Mouse (Mus musculus) thymus, adult 2 months (tissue): ENCODE measurements around the gene Tet2. TPM values are rescaled to one million over a fixed set of nuclear protein-coding genes. Genes with fewer than 3 reads are reported as not detected.

Experiments
- DNase-seq: peaks from one replicate; pipeline ENCODE4 v3.0.0; 2021
- H3K27ac ChIP-seq: fragments of 200-500 bp; 2 replicates; pipeline ENCODE4 v1.5.1; 2012; ENCODE audit warnings: low read length, control low read depth; ENCODE audit not compliant: control insufficient read depth, insufficient read depth
- H3K27me3 ChIP-seq: fragments of 200-500 bp; 2 replicates; pipeline ENCODE4 v1.6.1; 2012; ENCODE audit warnings: mild to moderate bottlenecking, low read length, moderate library complexity, mixed read lengths; ENCODE audit not compliant: control insufficient read depth, insufficient read depth
- H3K36me3 ChIP-seq: fragments of 200-500 bp; 2 replicates; pipeline ENCODE4 v1.6.1; 2012; ENCODE audit warnings: mild to moderate bottlenecking, low read length, moderate library complexity; ENCODE audit not compliant: control insufficient read depth, insufficient read depth
- H3K4me1 ChIP-seq: fragments of 200-500 bp; replicated peaks from 2 replicates; pipeline ENCODE4 v1.6.1; 2012; ENCODE audit warnings: low read length; ENCODE audit not compliant: control insufficient read depth, insufficient read depth
- H3K4me3 ChIP-seq: fragments of 200-500 bp; 2 replicates; pipeline ENCODE4 v1.5.1; 2012; ENCODE audit warnings: mild to moderate bottlenecking, low read length, control low read depth, moderate library complexity; ENCODE audit not compliant: control insufficient read depth, insufficient read depth
- CTCF ChIP-seq: fragments of 200-500 bp; IDR thresholded peaks from 2 replicates; pipeline ENCODE4 v1.5.1; 2012; ENCODE audit warnings: mild to moderate bottlenecking, control low read depth, low read length, moderate library complexity, borderline replicate concordance; ENCODE audit not compliant: control insufficient read depth, poor library complexity, insufficient read depth; ENCODE audit errors: extremely low read depth
- POLR2A ChIP-seq: fragments of 200-500 bp; IDR thresholded peaks from 2 replicates; pipeline ENCODE4 v1.6.1; 2012; ENCODE audit warnings: mild to moderate bottlenecking, low read length, control low read depth, moderate library complexity; ENCODE audit not compliant: control insufficient read depth, poor library complexity, insufficient read depth; ENCODE audit errors: extremely low read depth
- WGBS: fragments of 180-500 bp; shearing (Covaris S2); methylation state at CpG from one replicate; pipeline ENCODE4 v1.1.7; 2018; 5-methylcytosine and 5-hydroxymethylcytosine counted together
- polyA plus RNA-seq: library from polyadenylated mRNA; depleted of rRNA; stranded (reverse); fragments of >200 nt; gene quantifications from 2 replicates; pipeline ENCODE4 v1.2.3, GENCODE M21; 2012

Tet2 gene
- polyA plus RNA-seq, 1 experiment, result 13.0 TPM

GRCm38 (mm10) chr3:133468883-133469282 lies 76.1 kb downstream of the Tet2 start:
- WGBS, result 98% methylated on average over 7 of the region's 7 CpGs
- Histone ChIP-seq H3K4me1 (no peaks in the 10 kb centered on the region), H3K36me3 (peaks cover 26% of the 10 kb centered on the region), H3K27me3 (no peaks in the 10 kb centered on the region), H3K4me3 (no peak overlapping the region), H3K27ac (no peak overlapping the region)
- no peak for DNase-seq
- no peak for TF ChIP-seq POLR2A
- no peak for TF ChIP-seq CTCF

DNA sequence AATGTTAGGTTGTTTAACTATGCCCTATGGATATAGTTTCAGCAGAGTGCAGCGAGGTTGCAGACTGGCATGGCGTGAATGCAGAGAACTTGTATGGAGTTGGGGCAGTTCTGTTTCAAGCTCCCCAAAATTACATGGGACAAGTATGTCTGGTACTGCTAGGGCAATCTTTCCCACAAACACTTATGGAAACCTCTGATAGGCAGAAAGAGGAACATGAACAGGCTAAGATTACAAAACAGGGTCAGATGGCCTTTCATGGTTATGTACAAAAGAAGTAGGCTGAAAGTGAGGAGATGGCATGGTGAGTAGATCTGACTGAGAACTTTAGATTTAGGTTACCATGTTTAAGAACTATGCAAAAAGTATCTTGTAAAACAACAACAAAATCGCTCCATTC lies 81.7 kb downstream of the Tet2 start:
- Histone ChIP-seq H3K36me3 (peaks cover 9% of the 10 kb centered on the region; the same call in 1 of the 2 replicates), H3K27me3 (no peaks in the 10 kb centered on the region), H3K4me1 (no peaks in the 10 kb centered on the region), H3K4me3 (no peak overlapping the region), H3K27ac (no peak overlapping the region)
- DNase-seq, result no peak
- WGBS, result 95% methylated on average over 3 of the region's 3 CpGs
- no peak for TF ChIP-seq POLR2A
- TF ChIP-seq CTCF, result no peak

GRCm38 (mm10) chr3:133462485-133462884 lies 82.5 kb downstream of the Tet2 start:
- WGBS, result 93% methylated on average over 6 of the region's 6 CpGs
- no peaks in the 10 kb centered on the region for H3K4me1 ChIP-seq
- H3K27ac ChIP-seq, result no peak overlapping the region
- no peak for DNase-seq
- H3K4me3 ChIP-seq, result no peak overlapping the region
- no peak for TF ChIP-seq CTCF
- no peak for TF ChIP-seq POLR2A
- H3K27me3 ChIP-seq, result no peaks in the 10 kb centered on the region
- H3K36me3 ChIP-seq, result peaks cover 4% of the 10 kb centered on the region; the same call in 1 of the 2 replicates

GRCm38 (mm10) chr3:133462059-133462458 lies 82.9 kb downstream of the Tet2 start:
- H3K27me3 ChIP-seq, result no peaks in the 10 kb centered on the region
- H3K4me3 ChIP-seq, result no peak overlapping the region
- no peak for TF ChIP-seq CTCF
- no peak for TF ChIP-seq POLR2A
- H3K27ac ChIP-seq, result no peak overlapping the region
- no peak for DNase-seq
- peaks cover under 1% of the 10 kb centered on the region; the same call in 1 of the 2 replicates for H3K36me3 ChIP-seq
- WGBS, result 94% methylated on average over 3 of the region's 3 CpGs
- no peaks in the 10 kb centered on the region for H3K4me1 ChIP-seq

- no peak for TF ChIP-seq POLR2A
- TF ChIP-seq CTCF, result no peak
- Histone ChIP-seq H3K27me3 (no peaks in the 10 kb centered on the region), H3K4me1 (no peaks in the 10 kb centered on the region), H3K4me3 (no peak overlapping the region), H3K36me3 (no peaks in the 10 kb centered on the region), H3K27ac (no peak overlapping the region)
- WGBS, result 94% methylated on average over 1 of the region's 1 CpGs
- no peak for DNase-seq
Measured at GRCm38 (mm10) chr3:133459174-133459573, 85.8 kb downstream of the Tet2 start.

- DNase-seq, result no peak
- no peaks in the 10 kb centered on the region for H3K36me3 ChIP-seq
- 96% methylated on average over 8 of the region's 8 CpGs for WGBS
- H3K4me3 ChIP-seq, result no peak overlapping the region
- H3K27me3 ChIP-seq, result no peaks in the 10 kb centered on the region
- H3K27ac ChIP-seq, result no peak overlapping the region
- no peak for TF ChIP-seq CTCF
- TF ChIP-seq POLR2A, result no peak
- no peaks in the 10 kb centered on the region for H3K4me1 ChIP-seq
Measured at GRCm38 (mm10) chr3:133453896-133454295, 91.0 kb downstream of the Tet2 start.

DNA sequence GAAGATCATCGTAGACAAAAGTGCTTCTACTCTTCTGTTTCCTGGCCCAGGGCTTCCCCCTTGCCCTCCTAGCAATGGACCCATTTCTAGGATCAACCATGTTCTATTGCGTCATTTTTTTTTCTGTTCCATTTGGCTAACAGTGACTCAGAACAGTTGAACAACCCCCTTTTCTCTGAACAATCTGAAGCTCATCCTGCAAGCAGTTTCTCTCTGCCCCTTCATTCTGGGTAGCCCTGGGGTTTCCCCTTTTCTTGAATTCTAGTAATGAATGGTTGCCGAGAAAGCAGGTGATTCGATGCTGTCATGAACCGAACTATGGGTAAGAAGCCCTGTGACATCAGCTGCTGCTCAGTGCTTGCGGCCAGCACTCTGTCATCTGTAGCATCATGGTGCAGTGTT lies 108.0 kb downstream of the Tet2 start:
- no peaks in the 10 kb centered on the region for H3K36me3 ChIP-seq
- H3K27me3 ChIP-seq, result no peaks in the 10 kb centered on the region
- H3K4me1 ChIP-seq, result no peaks in the 10 kb centered on the region
- H3K27ac ChIP-seq, result no peak overlapping the region
- DNase-seq, result no peak
- WGBS, result 94% methylated on average over 6 of the region's 6 CpGs
- TF ChIP-seq POLR2A (no peak), CTCF (no peak)
- no peak overlapping the region for H3K4me3 ChIP-seq
